Mouse (Mus musculus) layer of hippocampus, adult 9-11 months (tissue): ENCODE measurements around the gene Hoxb3.

Source experiments
- DNase-seq: peaks from one replicate; pipeline ENCODE4 v3.0.0; 2022

Gene Hoxb3

GRCm38 (mm10) chr11:96323154-96323553 is at the start of gene Hoxb3:
TSS of gene Hoxb3 (plus strand) at chr11:96323326.
- no peak for DNase-seq

DNA sequence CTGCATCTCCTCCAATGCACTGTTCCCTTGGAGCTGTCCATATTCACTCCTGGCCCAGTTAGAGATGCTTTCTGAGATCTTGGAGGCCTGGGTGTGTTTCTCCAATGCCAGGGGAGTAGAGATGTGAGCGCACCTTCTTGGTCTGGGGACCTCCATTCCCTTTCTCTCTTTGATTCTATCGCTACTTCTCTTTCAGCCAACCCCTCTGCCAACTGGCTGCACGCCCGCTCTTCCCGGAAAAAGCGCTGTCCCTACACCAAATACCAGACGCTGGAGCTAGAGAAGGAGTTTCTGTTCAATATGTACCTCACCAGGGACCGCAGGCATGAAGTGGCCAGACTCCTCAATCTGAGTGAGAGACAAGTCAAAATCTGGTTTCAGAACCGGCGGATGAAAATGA is 48.7 kb upstream of the Hoxb3 start:
- no peak for DNase-seq

DNA sequence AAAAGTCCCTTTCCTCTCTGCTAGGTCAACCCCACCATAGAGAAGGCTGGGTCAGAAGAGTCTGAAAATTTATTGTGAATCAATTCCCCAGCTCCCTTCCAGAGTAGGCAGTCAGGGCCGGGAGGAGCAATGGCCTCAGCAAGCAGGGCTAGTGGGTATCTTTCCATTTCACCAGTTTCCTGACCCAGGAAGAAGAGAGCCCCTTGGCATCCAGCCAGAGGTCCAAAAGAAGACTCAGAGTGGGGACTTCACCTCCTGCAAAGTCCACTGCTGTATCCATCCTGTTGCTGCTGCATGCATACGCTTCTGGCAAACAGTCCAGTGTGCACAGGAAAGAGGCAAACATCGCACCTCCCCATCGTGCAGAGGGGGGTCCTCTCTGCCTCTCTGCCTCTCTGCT is 47.2 kb upstream of the Hoxb3 start:
- no peak for DNase-seq

DNA sequence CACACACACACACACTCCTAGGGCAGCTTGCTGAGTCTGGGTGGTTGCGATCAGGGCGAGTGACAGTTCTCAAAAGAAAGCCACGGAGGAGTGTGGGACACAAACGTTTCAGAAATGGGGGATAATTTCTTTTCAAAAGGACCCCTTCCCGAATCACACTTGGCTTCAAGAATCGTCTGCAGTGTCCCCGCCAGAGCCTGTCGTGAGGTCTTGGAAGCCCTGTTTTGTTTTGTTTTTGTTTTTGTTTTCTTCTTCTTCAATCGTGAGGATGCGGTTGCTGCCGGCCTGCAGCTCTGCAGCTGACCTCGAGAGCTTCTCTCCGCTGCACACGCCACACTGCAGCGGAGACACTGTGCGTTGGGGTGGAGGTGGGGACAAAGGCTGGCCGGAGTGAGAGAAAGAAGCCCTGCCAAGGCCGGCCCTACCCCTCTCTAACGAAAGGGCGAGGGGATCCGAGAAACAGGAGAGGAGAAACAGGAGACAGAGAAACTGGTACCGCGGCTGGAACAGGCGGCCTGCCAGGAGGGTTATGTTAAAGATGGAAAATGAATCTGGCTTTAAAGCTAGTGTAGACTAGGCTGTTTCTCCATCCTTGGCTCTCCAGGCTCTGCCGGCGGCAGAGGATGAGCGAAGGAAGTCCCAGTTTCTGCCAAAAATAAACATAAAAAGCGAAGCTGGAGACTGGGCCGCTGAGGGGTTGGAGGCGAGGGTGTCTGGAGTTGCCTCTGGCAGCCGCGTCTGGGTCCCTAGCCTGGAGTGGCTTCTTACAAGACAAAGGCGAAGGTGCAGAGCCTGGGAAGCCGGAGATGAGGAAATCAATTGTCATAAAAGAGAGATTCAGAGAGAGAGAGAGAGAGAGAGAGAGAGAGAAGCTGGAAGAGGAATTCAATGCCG is 45.7 kb upstream of the Hoxb3 start:
- DNase-seq: no peak

GRCm38 (mm10) chr11:96278324-96278723 is 44.8 kb upstream of the Hoxb3 start:
- DNase-seq: no peak

GRCm38 (mm10) chr11:96278773-96279172 is 44.4 kb upstream of the Hoxb3 start:
- DNase-seq: peak; percentile 65

GRCm38 (mm10) chr11:96279421-96280233 is 43.5 kb upstream of the Hoxb3 start:
- DNase-seq: no peak

DNA sequence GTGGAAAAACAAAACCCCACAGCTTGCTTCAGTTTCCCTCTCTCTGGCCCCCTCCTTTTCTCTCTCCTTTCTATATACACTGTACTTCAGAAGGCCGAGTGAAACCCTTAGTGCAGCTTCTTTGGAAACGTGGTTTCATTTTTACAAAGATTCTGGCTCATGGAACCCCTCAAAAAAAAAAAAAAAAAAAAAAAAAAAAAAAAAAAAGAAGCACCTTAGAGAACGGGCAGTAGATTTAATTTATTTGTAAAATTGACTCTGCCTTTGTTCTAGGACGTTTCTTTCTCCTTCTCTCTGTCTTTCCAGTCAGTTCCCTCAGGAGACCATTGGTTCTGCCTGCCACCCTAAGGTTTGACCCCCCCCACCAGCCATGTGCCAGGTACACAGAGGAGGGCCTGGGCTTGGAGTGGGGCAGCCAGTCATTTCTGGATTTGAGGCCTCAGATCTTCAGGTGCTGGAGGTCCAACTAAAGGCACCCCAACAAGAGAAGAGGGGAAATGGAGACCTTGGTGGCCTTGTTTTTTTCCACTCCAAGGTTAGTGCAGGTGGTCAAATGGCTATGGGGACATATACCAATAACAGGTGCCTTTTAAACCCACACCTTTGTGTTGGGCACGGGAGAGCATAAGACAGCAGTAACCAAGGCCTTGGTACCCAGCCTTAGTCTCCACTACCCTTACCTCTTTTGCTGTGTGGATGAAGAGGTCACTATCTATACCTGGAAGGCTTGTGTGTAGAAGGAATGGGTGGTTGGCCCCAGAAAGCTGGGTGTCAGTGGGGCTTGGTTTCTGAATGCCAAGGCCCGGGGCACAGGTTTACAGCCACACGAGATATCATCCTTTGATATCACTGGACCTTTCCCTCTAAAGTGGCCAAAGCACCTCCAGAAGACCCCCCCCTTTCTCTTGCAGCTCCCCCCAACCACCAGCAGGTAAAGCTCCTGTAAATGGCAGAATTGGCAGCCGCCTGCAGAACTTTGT is 42.4 kb upstream of the Hoxb3 start:
- no peak for DNase-seq

DNA sequence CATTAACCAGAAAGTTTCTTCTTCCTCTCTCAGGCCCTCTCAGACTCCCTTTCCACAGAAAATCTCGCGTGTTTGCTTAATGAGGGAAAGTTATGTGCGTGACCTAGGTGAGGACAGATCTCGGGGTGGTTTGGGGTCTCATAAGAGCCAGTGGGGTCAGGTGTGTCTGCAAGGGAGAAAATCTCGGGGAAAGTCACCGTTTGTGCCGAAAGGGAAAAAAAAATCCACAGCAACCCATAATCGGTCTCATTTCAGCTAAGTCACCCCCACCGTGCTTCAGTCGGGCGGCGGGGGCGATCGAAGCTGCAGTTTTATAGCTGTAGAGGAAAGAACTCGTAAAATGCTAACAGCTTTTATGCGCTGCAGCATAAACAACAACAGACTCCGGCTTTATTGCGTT is 41.7 kb upstream of the Hoxb3 start:
- no peak for DNase-seq

DNA sequence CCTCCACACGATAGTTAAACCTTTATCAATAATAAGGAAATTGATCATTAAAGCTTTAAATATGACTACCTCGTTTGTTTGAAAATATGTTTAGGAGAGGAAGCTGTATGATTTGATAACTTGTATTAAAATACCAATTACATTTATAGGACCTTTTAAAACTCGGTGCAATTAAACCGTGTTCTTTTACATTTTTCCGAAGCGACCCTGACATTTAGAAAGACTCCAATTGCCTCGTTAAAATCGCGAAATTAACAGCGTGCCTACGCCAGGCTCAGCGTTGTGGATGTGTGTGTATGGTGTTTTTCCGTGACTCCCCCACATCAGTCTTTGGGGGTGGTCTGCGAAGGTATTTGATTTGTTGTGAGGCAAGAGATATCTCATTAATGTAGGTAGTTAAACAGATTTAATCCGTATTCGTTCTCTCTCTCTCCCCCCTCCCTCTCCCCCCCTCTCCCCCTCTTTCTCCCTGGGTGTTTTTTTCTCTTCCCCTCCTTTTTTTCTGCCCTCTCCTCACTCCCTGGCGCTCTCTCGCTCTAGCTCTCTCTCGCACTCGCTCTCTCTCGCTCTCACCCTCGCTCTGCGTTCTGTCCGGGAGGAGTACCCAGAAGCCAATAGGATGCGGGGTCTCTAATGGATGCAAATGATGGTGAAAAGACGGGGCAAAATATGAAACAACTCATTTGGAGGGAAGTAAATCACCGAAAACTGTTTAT is 41.1 kb upstream of the Hoxb3 start, which contains the start of gene Hoxb8:
Gene Hoxb8, plus strand, starts transcription at position 51 of the 716 bp plus-strand sequence.
- no peak for DNase-seq

GRCm38 (mm10) chr11:96282795-96283430 is 40.2 kb upstream of the Hoxb3 start:
- DNase-seq: no peak

DNA sequence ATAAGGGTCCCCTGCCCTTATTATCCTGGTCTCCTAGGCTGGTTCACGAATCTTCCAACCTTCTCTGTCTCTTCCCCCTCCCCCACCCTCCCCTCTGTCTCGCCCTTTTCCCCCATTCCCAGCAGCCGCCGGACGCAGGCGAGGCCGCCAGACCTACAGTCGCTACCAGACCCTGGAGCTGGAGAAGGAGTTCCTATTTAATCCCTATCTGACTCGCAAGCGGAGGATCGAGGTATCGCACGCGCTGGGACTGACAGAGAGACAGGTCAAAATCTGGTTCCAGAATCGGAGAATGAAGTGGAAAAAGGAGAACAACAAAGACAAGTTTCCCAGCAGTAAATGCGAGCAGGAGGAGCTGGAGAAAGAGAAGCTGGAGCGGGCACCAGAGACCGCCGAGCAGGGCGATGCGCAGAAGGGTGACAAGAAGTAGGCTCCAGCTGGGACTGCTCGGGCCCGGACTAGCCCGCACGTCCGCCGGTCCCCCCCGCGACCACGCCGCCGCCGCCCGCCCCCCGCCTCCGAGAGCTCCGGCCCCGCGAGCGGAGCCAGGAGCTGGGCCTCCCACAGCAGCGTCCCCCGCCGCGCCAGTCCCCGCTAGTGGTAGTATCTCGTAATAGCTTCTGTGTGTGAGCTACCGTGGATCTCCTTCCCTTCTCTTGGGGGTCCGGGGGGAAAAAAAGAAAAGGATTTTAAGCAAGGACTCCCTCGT is 38.9 kb upstream of the Hoxb3 start:
- no peak for DNase-seq

- DNase-seq: no peak
These were observed 38.1 kb upstream of the Hoxb3 start for GRCm38 (mm10) chr11:96284774-96285734.

DNA sequence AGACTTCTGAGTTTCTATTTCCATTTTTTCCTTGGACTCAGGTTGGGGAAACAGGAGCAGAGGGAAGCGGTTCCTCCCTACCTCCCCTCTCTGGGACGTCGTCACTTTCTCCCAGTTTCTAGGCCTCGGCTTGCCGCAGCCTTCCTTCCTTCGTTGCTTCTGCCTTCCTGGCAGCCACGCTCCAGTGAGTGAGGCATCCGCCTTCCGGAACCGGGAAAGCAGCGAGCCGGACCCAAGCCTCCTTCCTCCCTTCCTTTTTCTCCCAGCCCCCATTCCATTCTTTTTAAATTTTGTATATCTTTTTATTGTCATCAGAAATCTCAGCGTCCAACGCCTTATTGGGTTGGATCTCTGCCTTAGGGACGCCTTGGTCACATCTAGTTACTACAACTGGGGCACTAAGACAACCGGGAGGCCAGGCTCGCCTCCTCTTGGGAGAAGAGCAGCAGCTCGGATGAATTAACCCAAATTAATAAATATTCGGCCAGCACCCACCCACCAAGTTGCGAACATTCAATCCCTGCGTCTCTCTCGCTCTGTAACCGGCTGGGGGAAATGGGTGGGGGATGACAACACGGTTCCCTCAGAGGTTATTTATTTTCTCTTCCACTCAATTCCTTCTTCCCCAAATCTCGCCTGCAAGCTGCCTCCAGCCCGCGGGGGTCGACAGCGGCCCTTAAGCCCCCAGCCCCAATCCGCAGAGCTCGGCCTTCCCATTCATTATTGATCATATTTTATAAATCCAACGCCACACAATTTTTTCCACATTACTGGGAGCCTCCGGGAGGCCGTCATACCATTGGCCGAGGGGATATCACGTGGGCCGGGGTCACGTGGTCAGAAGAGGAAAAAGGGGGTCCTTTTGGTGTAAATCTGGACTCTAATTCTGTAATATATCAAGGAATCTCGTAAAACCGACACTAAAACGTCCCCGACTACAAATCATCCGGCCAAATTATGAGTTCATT is 37.1 kb upstream of the Hoxb3 start, which contains the start of gene Hoxb7:
Gene Hoxb7, plus strand, starts transcription at position 853 of the 968 bp plus-strand sequence.
- DNase-seq: no peak

DNA sequence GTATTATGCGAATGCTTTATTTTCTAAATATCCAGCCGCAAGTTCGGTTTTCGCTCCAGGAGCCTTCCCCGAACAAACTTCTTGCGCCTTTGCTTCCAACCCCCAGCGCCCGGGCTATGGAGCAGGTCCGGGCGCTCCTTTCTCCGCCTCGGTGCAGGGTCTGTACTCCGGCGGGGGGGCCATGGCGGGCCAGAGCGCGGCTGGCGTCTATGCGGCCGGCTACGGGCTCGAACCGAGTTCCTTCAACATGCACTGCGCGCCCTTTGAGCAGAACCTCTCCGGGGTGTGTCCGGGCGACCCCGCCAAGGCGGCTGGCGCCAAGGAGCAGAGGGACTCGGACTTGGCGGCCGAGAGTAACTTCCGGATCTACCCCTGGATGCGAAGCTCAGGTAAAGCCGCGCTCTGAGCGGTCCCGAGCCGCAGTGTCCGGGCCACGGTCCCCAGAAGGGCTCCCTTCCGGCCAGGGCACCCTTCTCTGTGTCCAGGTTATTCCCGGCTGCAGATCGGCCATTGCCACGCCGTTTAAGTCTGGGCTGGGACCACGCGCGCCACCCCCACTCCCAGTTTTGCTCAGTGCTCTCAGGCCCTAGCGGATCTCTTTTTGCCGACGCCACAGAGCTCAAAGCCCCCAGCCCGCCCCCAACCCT is 36.3 kb upstream of the Hoxb3 start:
- no peak for DNase-seq

DNA sequence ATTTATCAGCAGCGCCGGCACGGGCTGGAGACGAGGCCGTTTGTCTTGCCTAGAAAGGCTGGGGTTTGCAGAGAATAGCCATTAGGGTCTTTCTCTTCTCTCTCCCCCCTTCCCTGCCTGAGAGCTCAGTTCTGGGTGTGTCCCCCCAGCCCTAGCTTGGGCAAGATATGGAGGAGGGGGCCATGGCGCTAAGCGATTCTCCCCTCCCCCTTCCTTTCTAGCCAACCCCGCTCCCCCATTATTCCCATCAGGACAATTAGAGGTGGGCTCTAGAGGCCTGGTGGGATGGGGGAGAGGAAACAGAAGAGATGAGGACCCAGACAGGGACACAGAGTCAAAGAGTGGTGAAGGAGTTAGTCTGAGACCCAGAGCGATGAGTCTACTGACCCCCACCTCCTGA is 35.7 kb upstream of the Hoxb3 start:
- DNase-seq: no peak

DNA sequence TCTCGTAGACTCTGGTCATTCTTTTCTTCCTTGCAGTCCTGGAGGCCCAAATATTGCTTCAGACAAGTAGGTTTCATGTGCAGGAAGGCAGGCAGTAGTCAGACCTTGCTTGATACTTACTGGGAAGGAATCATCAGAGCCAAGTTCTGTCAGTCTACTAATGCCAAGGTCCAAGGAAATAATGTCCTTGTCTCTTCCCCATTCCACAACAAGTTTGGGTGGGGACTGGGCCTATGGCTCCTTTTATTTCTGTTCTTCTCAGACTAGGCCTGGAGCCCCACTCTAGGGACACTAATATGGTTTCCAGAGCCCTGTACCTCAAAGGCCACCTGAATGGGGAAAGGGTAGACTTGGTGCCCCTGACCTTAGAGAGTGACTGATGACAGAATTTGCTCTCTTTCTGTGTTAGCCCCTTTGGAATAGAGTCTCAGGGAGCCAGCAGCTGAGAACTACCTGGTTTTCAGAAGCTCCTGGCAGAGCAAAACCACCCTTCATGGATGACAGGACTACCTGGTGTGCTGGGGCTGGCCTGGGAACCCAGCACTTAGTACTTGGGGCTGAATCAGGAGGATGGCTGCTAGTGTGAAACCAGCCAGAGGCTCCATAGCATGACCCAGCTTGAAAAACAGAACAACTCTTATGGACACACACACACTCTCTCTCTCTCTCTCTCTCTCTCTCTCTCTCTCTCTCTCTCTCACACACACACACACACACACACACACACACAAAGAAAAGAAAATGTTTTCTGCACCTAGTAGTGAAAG is 34.5 kb upstream of the Hoxb3 start:
- no peak for DNase-seq
